Mouse (Mus musculus): ENCODE data around the gene Eda2r.

DNA sequence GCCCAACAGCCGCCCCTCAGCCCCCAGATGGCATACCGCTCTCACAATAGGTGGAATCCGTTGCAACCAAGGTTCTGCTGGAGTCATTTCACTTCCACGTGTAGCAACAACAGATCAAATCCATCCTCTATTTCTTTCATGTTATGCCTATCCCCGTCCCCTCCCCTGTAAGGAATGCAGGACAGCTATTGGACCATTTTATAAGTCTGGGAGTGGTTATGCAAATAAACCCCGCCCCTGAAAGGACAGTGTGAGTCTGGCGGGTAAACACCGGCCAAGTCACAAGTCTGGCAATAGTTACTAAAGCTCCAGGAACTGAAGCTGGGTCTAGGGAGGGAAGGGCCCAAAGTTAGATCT lies at the start of gene Eda2r:
- TF ChIP-seq POLR2A (IDR thresholded peaks at IDR 0.05; ENCODE audit: borderline replicate concordance, insufficient read depth, low read length) (no peak), CTCF (IDR thresholded peaks at IDR 0.05; ENCODE audit: borderline replicate concordance, insufficient read depth, low read depth, low read length) (no peak)
